Comparison of ENCODE assay signal across 10 mouse cellular contexts in the genomic region with DNA sequence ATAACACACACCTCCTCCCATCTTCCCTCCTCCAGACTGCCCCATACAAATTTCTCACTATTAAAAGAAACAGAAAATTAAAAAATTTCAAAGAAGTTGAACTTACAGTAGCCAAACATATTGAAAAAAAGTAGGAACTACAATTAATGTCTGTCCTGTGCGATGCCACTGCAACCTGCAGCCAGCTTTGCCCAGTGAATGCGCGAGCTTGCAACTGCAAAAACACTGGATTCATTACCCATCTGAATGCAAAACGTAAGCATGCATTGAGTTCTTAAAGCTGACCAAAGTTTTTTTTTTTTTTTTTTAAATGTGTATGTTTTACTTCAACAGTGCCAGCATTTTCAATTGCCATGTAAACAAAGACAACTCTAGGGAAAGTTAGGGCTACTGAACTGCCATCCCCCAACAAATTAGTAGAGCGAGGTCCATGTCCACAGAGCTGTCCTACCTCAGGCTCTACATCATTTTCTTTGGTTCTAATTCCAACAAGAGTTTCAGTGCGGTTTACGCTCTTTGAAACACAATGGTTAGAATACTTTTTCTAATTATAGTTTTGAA. TPM values are rescaled to one million over a fixed set of nuclear protein-coding genes. Genes with fewer than 3 reads are reported as not detected.
A peak's percentile ranks its signal among the peaks of the same experiment; 100 is the strongest.
DNase-seq lines count a peak whose midpoint lies in the region; ATAC-seq and TF ChIP-seq lines count a peak whose summit lies in the region.
"Had no signal": no experiment of that assay in that cellular context is flagged by ENCODE, and none has a peak within 500 bp of the region (broad histone marks: within the 10 kb centered on the region; RNA-seq: fewer than 3 reads in every experiment).

No protein-coding gene starts in this region.

- 0 out of 2 replicates have a peak, but pooled peaks cover 5% of the 10 kb centered on the region for H3K36me3 ChIP-seq in heart, embryonic 13.5 days
- H3K36me3 ChIP-seq in heart, adult 2 months (ENCODE audit: control insufficient read depth, insufficient read depth, low read length) = no peaks in the 10 kb centered on the region
- H3K36me3 ChIP-seq in embryonic facial prominence, embryonic 14.5 days (ENCODE audit: control insufficient read depth, insufficient read depth, low read length) = 0 out of 2 replicates have a peak, but pooled peaks cover 4% of the 10 kb centered on the region
- H3K36me3 ChIP-seq in limb, embryonic 11.5 days (ENCODE audit: control insufficient read depth, insufficient read depth, low read length) = no peaks in the 10 kb centered on the region
- H3K36me3 ChIP-seq in liver, embryonic 12.5 days = no peaks in the 10 kb centered on the region

- H3K9ac ChIP-seq in heart, embryonic 13.5 days = peak overlapping the region; percentile 60
- H3K9ac ChIP-seq in heart, adult 2 months (ENCODE audit: low read depth, low read length) = no peak overlapping the region
- H3K9ac ChIP-seq in embryonic facial prominence, embryonic 14.5 days (ENCODE audit: low read depth, low read length) = peak overlapping the region; percentile 76
- no peak overlapping the region for H3K9ac ChIP-seq in limb, embryonic 11.5 days (ENCODE audit: low read length)
- H3K9ac ChIP-seq in liver, embryonic 12.5 days = no peak overlapping the region

- DNase-seq in heart, adult 2 months = no peak
- DNase-seq in 3T3-L1 (ENCODE audit: low read depth, low spot score) = peak; percentile 26
- no peak for DNase-seq in embryonic facial prominence, embryonic 14.5 days (ENCODE audit: low spot score)
- no peak for DNase-seq in limb, embryonic 11.5 days (ENCODE audit: low spot score)
- no peak for DNase-seq in ovary, adult 18-20 months (ENCODE audit: low spot score)
- no peak for DNase-seq in urinary bladder, postnatal 14 days (ENCODE audit: low spot score)
- DNase-seq: kidney, adult 11 months had no signal

- TF ChIP-seq CTCF in heart, adult 2 months (IDR thresholded peaks at IDR 0.05) = no peak

- WGBS in heart, embryonic 13.5 days = 46% methylated on average over 7 of the region's 7 CpGs
- 74% methylated on average over 7 of the region's 7 CpGs for WGBS in heart, adult 2 months
- WGBS in embryonic facial prominence, embryonic 14.5 days = 28% methylated on average over 7 of the region's 7 CpGs
- WGBS in limb, embryonic 11.5 days = 12% methylated on average over 7 of the region's 7 CpGs
- WGBS in liver, embryonic 12.5 days (ENCODE audit: insufficient replicate concordance) = 9% methylated on average over 7 of the region's 7 CpGs

- H3K4me1 ChIP-seq in heart, embryonic 13.5 days = peaks cover 20% of the 10 kb centered on the region
- H3K4me1 ChIP-seq in heart, adult 2 months (ENCODE audit: control insufficient read depth, insufficient read depth, low read length) = no peaks in the 10 kb centered on the region
- peaks cover 8% of the 10 kb centered on the region; the same call in 1 of the 2 replicates for H3K4me1 ChIP-seq in embryonic facial prominence, embryonic 14.5 days (ENCODE audit: control insufficient read depth, insufficient read depth, low read length)
- H3K4me1 ChIP-seq in limb, embryonic 11.5 days (ENCODE audit: control insufficient read depth, insufficient read depth, low read length) = peaks cover 7% of the 10 kb centered on the region; the same call in 1 of the 2 replicates
- H3K4me1 ChIP-seq in liver, embryonic 12.5 days = peaks cover 10% of the 10 kb centered on the region

- intact Hi-C loops in heart, adult 2 months (cut with DNase I) = loop anchor here (5.0 to 10.0 kb wide), 2 partner anchors 34 to 492 kb away; a partner anchor contains a TSS

- H3K4me2 ChIP-seq in heart, embryonic 13.5 days = peak overlapping the region; percentile 72
- peak overlapping the region; percentile 85 for H3K4me2 ChIP-seq in embryonic facial prominence, embryonic 14.5 days (ENCODE audit: low read depth, low read length)
- peak overlapping the region; percentile 13; the same call in 1 of the 2 replicates for H3K4me2 ChIP-seq in limb, embryonic 11.5 days (ENCODE audit: low read depth, severe bottlenecking)
- no peak overlapping the region for H3K4me2 ChIP-seq in liver, embryonic 12.5 days

- peak overlapping the region; percentile 83 for H3K4me3 ChIP-seq in heart, embryonic 13.5 days
- no peak overlapping the region for H3K4me3 ChIP-seq in heart, adult 2 months
- H3K4me3 ChIP-seq in embryonic facial prominence, embryonic 14.5 days (ENCODE audit: low read depth, low read length) = peak overlapping the region; percentile 81
- peak overlapping the region; percentile 10; the same call in 1 of the 2 replicates for H3K4me3 ChIP-seq in limb, embryonic 11.5 days (ENCODE audit: low read depth, low read length)
- H3K4me3 ChIP-seq in liver, embryonic 12.5 days = no peak overlapping the region

- ATAC-seq in heart, embryonic 13.5 days (ENCODE audit: extremely low read depth, insufficient number of reproducible peaks, low FRiP score, low TSS enrichment) = no peak
- no peak for ATAC-seq in embryonic facial prominence, embryonic 14.5 days (ENCODE audit: low read depth)
- ATAC-seq in limb, embryonic 11.5 days (ENCODE audit: insufficient number of reproducible peaks, low FRiP score, low TSS enrichment, low read depth) = no peak
- ATAC-seq in liver, embryonic 12.5 days = no peak
- ATAC-seq: CD4-positive, CD25-positive, alpha-beta regulatory T cell, adult 4 months had no signal

- TF ChIP-seq EP300 in heart, adult 2 months (IDR thresholded peaks at IDR 0.05; ENCODE audit: insufficient read depth, low read depth, low read length) = no peak

- no peaks in the 10 kb centered on the region for H3K79me2 ChIP-seq in heart, adult 2 months (replicated peaks; ENCODE audit: control insufficient read depth, insufficient read depth, low read length)

- TF ChIP-seq POLR2A in heart, adult 2 months (IDR thresholded peaks at IDR 0.05; ENCODE audit: insufficient read depth, low read depth, low read length) = no peak

- peaks cover 62% of the 10 kb centered on the region for H3K27me3 ChIP-seq in heart, embryonic 13.5 days (replicated peaks)
- H3K27me3 ChIP-seq in heart, adult 2 months (ENCODE audit: control insufficient read depth, insufficient read depth, low read length) = peaks cover 9% of the 10 kb centered on the region
- H3K27me3 ChIP-seq in embryonic facial prominence, embryonic 14.5 days (replicated peaks; ENCODE audit: control insufficient read depth, insufficient read depth, low read length) = peaks cover 40% of the 10 kb centered on the region
- peaks cover 32% of the 10 kb centered on the region for H3K27me3 ChIP-seq in limb, embryonic 11.5 days (ENCODE audit: control insufficient read depth, insufficient read depth, low read length)
- H3K27me3 ChIP-seq in liver, embryonic 12.5 days (replicated peaks) = peaks cover 93% of the 10 kb centered on the region

- H3K9me3 ChIP-seq in heart, embryonic 13.5 days = no peaks in the 10 kb centered on the region
- no peaks in the 10 kb centered on the region for H3K9me3 ChIP-seq in embryonic facial prominence, embryonic 14.5 days (ENCODE audit: control insufficient read depth, low read length)
- no peaks in the 10 kb centered on the region for H3K9me3 ChIP-seq in limb, embryonic 11.5 days (ENCODE audit: control insufficient read depth, low read length)
- no peaks in the 10 kb centered on the region for H3K9me3 ChIP-seq in liver, embryonic 12.5 days (replicated peaks)

- no peak overlapping the region for H3K27ac ChIP-seq in heart, embryonic 13.5 days (replicated peaks)
- H3K27ac ChIP-seq in heart, adult 2 months = no peak overlapping the region
- H3K27ac ChIP-seq in embryonic facial prominence, embryonic 14.5 days (replicated peaks; ENCODE audit: low read depth, low read length) = peak overlapping the region; percentile 98
- H3K27ac ChIP-seq in limb, embryonic 11.5 days (replicated peaks; ENCODE audit: low read depth, low read length) = no peak overlapping the region
- no peak overlapping the region for H3K27ac ChIP-seq in liver, embryonic 12.5 days

RNA-seq across cellular contexts. Expression of a gene that starts 3.2 kb away (rescaled TPM):
- polyA plus RNA-seq in heart, embryonic 13.5 days (2015; fragmentation: Nextera tagmentation; extraction: Ambion mirVana) = 4.1 and 4.6 TPM in 2 replicates
- 1 to 10 TPM; 2.7 TPM for total RNA-seq in heart, adult 2 months (2021)
- polyA plus RNA-seq in heart, adult 2 months (2012; rRNA removed) = 8.9 and 10.5 TPM in 2 replicates
- polyA plus RNA-seq in embryonic facial prominence, embryonic 14.5 days (2014; fragmentation: Nextera tagmentation; extraction: Ambion mirVana) = 17.9 and 19.4 TPM in 2 replicates
- polyA plus RNA-seq in limb, embryonic 11.5 days (2014; fragmentation: Nextera tagmentation; extraction: Ambion mirVana) = 12.2 and 15.0 TPM in 2 replicates
- polyA plus RNA-seq in liver, embryonic 12.5 days (2016; fragmentation: Nextera tagmentation; extraction: Ambion mirVana) = 1.5 and 1.7 TPM in 2 replicates
- polyA plus RNA-seq: CD4-positive, CD25-positive, alpha-beta regulatory T cell, adult 4 months had no signal

Comparison
In these comparisons a context has a peak if more than half of its experiments do, and no peak if none do; other contexts are left out.
1. H3K4me3 ChIP-seq: peak in heart, embryonic 13.5 days (single experiment), embryonic facial prominence, embryonic 14.5 days (single experiment) and limb, embryonic 11.5 days (single experiment); none in heart, adult 2 months (single experiment) and liver, embryonic 12.5 days (single experiment).
2. H3K9ac ChIP-seq: peak in heart, embryonic 13.5 days (single experiment) and embryonic facial prominence, embryonic 14.5 days (single experiment); none in heart, adult 2 months (single experiment), limb, embryonic 11.5 days (single experiment) and liver, embryonic 12.5 days (single experiment).